Comparison of ENCODE assay signal across 11 mouse cellular contexts in the genomic region with DNA sequence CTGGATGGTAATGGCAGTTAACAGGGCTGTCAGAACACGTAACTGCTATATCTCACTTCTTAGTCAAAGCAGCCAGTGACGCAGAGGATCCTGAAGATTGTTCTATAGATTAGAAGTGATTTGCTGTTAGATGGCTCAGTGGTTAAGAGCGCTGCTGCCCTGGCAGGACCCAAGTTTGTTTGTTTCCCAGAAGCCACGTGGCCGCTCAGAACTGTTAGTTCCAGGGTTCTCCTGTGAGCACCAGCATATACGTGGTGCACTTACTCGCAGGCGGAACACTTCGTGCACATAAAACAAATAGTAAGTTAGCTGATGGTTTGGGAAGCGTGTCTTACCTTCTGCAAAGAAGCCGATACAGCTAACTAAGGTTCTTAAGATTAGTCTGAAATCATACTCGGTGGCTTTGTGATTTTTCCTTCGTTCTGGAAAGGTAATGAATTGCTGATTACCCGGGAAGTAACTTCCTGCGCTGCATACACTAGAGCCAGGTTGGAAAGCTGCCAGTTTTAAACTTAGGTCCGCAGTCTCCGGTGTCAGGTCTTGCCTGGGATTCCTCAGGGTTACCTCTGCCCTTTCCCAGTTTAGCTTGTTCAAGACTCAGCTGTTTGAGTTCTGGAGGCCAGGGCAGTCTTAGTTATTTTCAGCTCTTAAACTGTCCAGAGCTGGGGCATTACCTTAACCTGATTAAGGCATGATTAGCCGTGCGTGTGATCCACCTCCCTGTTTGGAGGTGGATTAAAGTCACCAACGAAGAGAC. TPM values are rescaled to one million over a fixed set of nuclear protein-coding genes. Genes with fewer than 3 reads are reported as not detected.
DNase-seq lines count a peak whose midpoint lies in the region; ATAC-seq lines count a peak whose summit lies in the region.
"Had no signal": no experiment of that assay in that cellular context is flagged by ENCODE, and none has a peak within 500 bp of the region (broad histone marks: within the 10 kb centered on the region; RNA-seq: fewer than 3 reads in every experiment).

No protein-coding gene starts in this region.

- no peaks in the 10 kb centered on the region for H3K27me3 ChIP-seq in heart, embryonic 13.5 days (replicated peaks)
- H3K27me3 ChIP-seq: liver, embryonic 13.5 days had no signal

- H3K27ac ChIP-seq in heart, embryonic 13.5 days (replicated peaks), result peak overlapping the region; percentile 69
- H3K27ac ChIP-seq: liver, embryonic 13.5 days had no signal

- H3K4me1 ChIP-seq in heart, embryonic 13.5 days, result peaks cover 39% of the 10 kb centered on the region

- H3K9ac ChIP-seq in heart, embryonic 13.5 days, result peak overlapping the region; percentile 62
- H3K9ac ChIP-seq: liver, embryonic 13.5 days had no signal

- 44% methylated on average over 20 of the region's 20 CpGs for WGBS in heart, embryonic 13.5 days

- H3K4me2 ChIP-seq in heart, embryonic 13.5 days, result peak overlapping the region; percentile 33
- H3K4me2 ChIP-seq: liver, embryonic 13.5 days had no signal

- H3K4me3 ChIP-seq in heart, embryonic 13.5 days, result no peak overlapping the region
- H3K4me3 ChIP-seq: liver, embryonic 13.5 days had no signal

- H3K9me3 ChIP-seq in heart, embryonic 13.5 days, result no peaks in the 10 kb centered on the region
- H3K9me3 ChIP-seq: liver, embryonic 13.5 days had no signal

- H3K36me3 ChIP-seq in heart, embryonic 13.5 days, result peaks cover 22% of the 10 kb centered on the region

- no peak for DNase-seq in heart, postnatal 4 days
- peak; percentile 30 for DNase-seq in CD4-positive helper T cell, adult 2 months (ENCODE audit: low read depth, low spot score)
- DNase-seq in gastrocnemius, postnatal 25 days, result peak; percentile 65
- peak; percentile 69 for DNase-seq in kidney, postnatal 14 days
- DNase-seq in layer of hippocampus, adult 9-11 months, result no peak
- DNase-seq: cerebellum, postnatal 14 days; liver, embryonic 13.5 days had no signal

- no peak for ATAC-seq in heart, embryonic 13.5 days (ENCODE audit: extremely low read depth, insufficient number of reproducible peaks, low FRiP score, low TSS enrichment)
- ATAC-seq in megakaryocyte progenitor cell, adult 5-6 weeks (replicated peaks; ENCODE audit: poor library complexity), result no peak

RNA-seq across cellular contexts. Expression of a gene that starts 14.1 kb away (rescaled TPM):
- 2,723 and 3,293 TPM in 2 replicates for polyA plus RNA-seq in heart, embryonic 13.5 days (2015; fragmentation: Nextera tagmentation; extraction: Ambion mirVana)
- 1,000 to 10,000 TPM; 1,136 TPM for total RNA-seq in heart, postnatal 4 days (2021)
- total RNA-seq in gastrocnemius, postnatal 25 days (2021), result 1,000 to 10,000 TPM; 2,738 to 2,745 TPM
- total RNA-seq in megakaryocyte progenitor cell, adult 5-6 weeks (2015), result 597 and 639 TPM in 2 replicates
- 442 and 446 TPM in 2 replicates for total RNA-seq in megakaryocyte progenitor cell, adult 5-6 weeks (2017)

RNA-seq across cellular contexts. Expression of a gene that starts 31.3 kb away (rescaled TPM):
- 28.5 and 29.7 TPM in 2 replicates for polyA plus RNA-seq in heart, embryonic 13.5 days (2015; fragmentation: Nextera tagmentation; extraction: Ambion mirVana)
- 10 to 100 TPM; 22.9 to 23.8 TPM for total RNA-seq in heart, postnatal 4 days (2021)
- total RNA-seq in gastrocnemius, postnatal 25 days (2021), result 10 to 100 TPM; 13.0 to 15.3 TPM
- total RNA-seq in megakaryocyte progenitor cell, adult 5-6 weeks (2015), result 54.7 and 58.1 TPM in 2 replicates
- total RNA-seq in megakaryocyte progenitor cell, adult 5-6 weeks (2017), result 82.4 and 105 TPM in 2 replicates

RNA-seq across cellular contexts. Expression of a gene that starts 31.4 kb away (rescaled TPM):
- 9.7 and 10.8 TPM in 2 replicates for polyA plus RNA-seq in heart, embryonic 13.5 days (2015; fragmentation: Nextera tagmentation; extraction: Ambion mirVana)
- total RNA-seq in heart, postnatal 4 days (2021), result 10 to 100 TPM; 12.2 to 12.8 TPM
- 10 to 100 TPM in 1 of 2 experiments, 1 to 10 TPM in 1; 9.8 to 10.9 TPM for total RNA-seq in gastrocnemius, postnatal 25 days (2021)
- 13.5 and 17.5 TPM in 2 replicates for total RNA-seq in megakaryocyte progenitor cell, adult 5-6 weeks (2015)
- 25.5 and 29.0 TPM in 2 replicates for total RNA-seq in megakaryocyte progenitor cell, adult 5-6 weeks (2017)

RNA-seq across cellular contexts. Expression of a gene that starts 33.8 kb away (rescaled TPM):
- not detected in 2 replicates for polyA plus RNA-seq in heart, embryonic 13.5 days (2015; fragmentation: Nextera tagmentation; extraction: Ambion mirVana)
- not detected for total RNA-seq in heart, postnatal 4 days (2021)
- total RNA-seq in gastrocnemius, postnatal 25 days (2021), result not detected
- 0.44 and 0.49 TPM in 2 replicates for total RNA-seq in megakaryocyte progenitor cell, adult 5-6 weeks (2015)
- 1.3 TPM in 1 of 2 replicates, not detected in the other for total RNA-seq in megakaryocyte progenitor cell, adult 5-6 weeks (2017)
- total RNA-seq: left cerebral cortex, adult 18-20 months; midbrain, postnatal 0 days had no signal

Comparison
In these comparisons a context has a peak if more than half of its experiments do, and no peak if none do; other contexts are left out.
1. DNase-seq: peak in CD4-positive helper T cell, adult 2 months (single experiment), gastrocnemius, postnatal 25 days (single experiment) and kidney, postnatal 14 days (single experiment); none in heart, postnatal 4 days (single experiment) and layer of hippocampus, adult 9-11 months (single experiment).